Mouse (Mus musculus): ENCODE results near the gene St3gal6.

The St3gal6 gene

DNA sequence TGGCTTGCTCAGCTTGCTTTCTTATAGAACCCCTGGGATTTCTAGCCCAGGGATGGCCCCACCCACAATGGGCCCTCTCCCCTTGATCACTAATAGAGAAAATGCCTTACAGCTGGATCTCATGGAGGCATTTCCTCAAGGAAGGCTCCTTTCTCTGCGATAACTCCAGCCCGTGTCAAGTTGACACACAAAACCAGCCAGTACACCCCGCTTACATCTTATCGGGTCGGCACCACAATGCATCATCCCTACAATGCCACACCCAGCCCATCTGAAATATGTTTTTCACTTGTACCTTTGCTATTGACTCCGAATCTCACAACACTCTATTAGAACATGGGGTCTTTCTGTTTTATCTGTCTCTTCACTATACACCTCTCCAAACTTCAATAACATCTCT lies 3.6 kb downstream of the St3gal6 start:
- DNase-seq = no peak

DNA sequence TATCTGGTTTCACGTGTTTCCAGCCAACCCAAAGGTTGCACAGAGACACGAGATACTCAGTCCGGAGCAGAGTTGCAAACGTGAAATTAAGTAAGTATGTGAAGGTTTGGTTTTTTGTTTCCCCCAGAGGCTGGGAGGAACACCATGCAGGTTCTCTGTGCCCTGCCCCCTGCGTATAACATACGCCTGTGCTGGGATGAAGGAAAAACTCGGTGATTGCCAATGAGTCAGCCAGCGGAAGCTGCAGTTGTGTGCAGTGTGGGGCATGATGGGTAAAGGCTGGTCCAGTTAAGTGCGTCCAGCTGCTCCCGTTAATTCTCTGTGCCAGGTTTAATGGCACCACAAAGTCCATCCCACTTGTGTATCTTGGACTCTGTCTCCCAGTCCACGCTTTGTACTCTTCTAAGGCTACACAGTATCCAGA lies 4.4 kb downstream of the St3gal6 start:
- DNase-seq = no peak

GRCm38 (mm10) chr16:58516960-58517798 lies 6.9 kb downstream of the St3gal6 start:
- DNase-seq = no peak

DNA sequence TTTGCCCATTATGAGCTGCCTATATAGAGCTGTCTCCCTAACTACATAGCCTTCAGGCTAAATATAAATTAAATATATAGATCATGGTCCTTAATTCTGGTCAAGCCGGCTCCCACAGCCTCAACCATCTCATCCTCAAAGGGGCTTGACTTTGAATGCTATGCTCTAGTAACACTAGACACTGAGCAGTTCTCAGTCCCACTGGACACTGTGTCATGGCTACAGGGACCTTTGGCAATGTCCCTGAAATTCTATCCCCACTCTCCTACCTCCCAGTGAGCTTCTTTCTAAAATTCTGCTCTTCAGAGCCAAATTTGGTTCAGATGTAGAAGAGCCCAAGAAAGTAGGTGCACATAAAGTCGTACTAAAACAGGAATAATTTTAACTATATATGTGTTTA lies 7.9 kb downstream of the St3gal6 start:
- DNase-seq = no peak

- no peak for DNase-seq
Observed at GRCm38 (mm10) chr16:58514565-58514964, 9.5 kb downstream of the St3gal6 start.

DNA sequence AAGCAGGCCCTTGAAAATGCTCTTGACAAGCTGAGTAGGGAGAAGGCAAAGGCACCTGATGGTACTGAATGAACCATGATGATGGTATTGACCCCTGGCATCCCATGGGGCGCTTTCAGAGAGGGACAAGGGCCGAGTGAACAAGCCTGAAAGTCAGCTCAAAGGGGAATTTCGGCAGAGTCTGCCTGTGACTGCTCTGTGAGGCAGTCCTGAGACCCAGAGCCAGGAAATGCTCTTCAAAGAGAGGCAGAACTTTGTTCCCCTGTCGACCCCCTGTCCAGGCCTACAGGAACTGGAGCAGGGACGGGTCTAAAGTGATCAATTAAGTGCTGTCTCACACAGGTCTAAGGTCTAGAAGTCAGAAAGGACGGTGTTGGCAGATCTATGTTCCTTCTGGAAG lies 10.3 kb downstream of the St3gal6 start:
- DNase-seq = no peak

DNA sequence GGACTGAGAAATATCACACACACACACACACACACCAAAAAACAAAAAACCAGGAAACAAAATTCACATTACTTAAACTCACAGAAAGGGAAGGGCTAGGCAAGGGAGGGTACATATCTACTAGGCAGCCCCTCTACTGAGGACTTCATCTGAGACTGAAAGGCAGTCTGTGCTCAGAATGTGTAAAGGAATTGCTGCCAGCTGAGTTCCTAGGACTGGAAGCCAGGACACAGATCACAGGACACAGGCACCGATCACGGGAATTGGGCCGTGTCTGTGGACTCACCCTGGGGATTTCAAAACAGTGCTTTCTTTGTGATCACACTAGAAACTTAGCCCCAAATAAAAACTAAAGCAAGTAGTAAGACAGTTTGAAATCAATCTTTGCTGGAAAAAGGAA lies 11.2 kb downstream of the St3gal6 start:
- DNase-seq = peak in 1 of 2 experiments; percentile 20

GRCm38 (mm10) chr16:58512181-58512761 lies 11.8 kb downstream of the St3gal6 start:
- no peak for DNase-seq

- no peak for DNase-seq
Observed at GRCm38 (mm10) chr16:58504945-58505344, 19.1 kb downstream of the St3gal6 start.

GRCm38 (mm10) chr16:58502566-58502965 lies 21.5 kb downstream of the St3gal6 start:
- no peak for DNase-seq

DNA sequence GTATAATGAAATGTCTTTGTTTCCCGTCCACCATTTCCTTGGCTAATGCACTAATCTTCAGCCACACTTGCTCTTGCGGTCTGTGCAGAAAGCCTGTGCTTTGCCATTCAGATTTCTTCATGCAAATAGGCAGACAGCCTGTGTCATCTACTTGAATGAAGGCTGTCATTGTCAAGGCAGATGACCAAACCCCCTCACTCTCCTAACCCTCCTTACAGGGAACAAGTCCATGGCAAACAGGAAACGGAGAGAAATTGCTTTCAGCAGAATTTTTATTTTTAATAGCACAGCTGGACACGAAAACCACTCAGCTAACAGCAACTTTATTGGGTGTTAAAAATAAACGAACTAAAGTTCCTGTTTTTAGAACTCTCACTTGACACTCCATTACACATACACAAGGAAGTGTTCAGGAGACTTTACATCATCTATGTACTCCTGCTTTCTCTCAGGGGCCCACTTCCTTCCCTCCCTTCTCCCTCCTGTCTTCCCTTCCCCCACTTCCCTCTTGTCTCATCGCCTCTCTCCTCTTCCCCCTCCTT lies 22.2 kb downstream of the St3gal6 start:
- DNase-seq = no peak

GRCm38 (mm10) chr16:58499650-58500049 lies 24.4 kb downstream of the St3gal6 start:
- DNase-seq = no peak

GRCm38 (mm10) chr16:58499172-58499584 lies 24.9 kb downstream of the St3gal6 start:
- DNase-seq = no peak

GRCm38 (mm10) chr16:58497886-58498713 lies 25.9 kb downstream of the St3gal6 start:
- DNase-seq = no peak

DNA sequence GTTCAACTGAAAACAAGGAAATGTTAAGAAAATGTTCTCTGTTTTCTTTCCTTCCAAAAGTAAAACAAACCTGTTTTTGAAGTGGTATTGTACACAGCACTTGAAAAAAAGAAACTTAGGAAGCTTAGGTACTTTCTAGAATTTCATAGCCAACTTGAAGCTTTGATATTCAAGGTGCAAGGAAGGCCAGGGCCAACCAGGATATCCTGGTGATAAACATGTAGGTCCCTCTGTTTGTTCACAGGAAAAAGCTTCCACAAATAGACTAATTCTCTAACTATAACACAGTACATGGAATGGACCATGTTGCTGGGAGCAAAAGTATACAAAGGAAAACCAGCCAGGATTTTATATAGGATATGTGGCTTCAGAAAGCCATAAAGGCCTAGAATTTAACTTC lies 27.3 kb downstream of the St3gal6 start:
- DNase-seq = no peak

GRCm38 (mm10) chr16:58487861-58488260 lies 36.2 kb downstream of the St3gal6 start:
- DNase-seq = no peak

GRCm38 (mm10) chr16:58482296-58482695 lies 41.7 kb downstream of the St3gal6 start:
- DNase-seq = no peak

DNA sequence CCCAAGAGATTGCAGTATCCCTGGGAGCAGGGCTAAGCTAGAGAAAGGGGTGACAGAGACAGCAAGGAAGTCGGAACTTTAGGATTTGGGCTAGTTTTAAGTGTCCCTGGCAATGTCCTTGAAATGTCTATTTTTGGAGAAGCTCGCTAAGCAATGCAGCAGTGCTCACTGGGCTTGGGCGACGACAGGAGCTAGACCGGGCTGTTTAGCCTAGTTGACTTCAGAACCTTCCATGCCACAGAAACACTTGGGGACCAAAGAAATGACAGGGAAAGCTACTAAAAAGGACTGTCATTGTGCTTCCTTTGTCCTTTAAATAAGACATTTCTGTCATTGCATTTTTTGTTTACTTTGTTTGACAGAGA lies 42.2 kb downstream of the St3gal6 start:
- no peak for DNase-seq

DNA sequence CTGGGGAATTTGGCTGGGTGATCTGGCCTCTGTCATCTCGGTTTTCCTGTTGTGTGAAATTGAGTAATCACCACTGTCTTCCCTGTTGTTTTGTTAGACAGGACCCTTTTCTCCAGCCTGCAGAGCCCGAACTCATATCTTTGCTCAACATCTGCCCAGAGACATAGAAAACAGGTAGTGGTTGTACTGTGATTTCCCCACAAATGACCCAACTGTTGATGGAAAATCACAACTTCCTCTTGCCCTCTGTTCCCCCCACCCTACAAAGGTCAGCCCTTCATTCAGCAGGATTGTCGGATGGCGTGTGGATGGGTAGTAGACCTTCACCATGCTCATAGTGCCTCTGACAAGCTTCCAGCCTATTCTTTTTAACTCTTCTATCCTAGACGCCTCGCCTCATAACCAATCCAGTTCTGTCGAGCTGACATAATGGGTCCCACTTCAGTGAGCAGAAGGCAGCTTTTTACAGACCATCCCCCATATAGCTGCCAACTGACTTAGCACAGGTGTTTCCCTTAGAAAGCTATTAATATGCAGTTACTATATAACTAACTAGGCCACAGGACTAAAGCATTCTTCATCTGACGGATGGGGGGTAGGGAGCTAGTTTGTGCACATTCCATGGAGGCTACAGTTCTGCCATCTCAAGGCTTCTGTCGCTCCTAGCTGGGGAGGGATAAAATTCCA lies 42.7 kb downstream of the St3gal6 start:
- DNase-seq = no peak

- no peak for DNase-seq
Observed at GRCm38 (mm10) chr16:58479898-58480448, 44.1 kb downstream of the St3gal6 start.

- DNase-seq = no peak
Observed at GRCm38 (mm10) chr16:58476363-58476762, 47.7 kb downstream of the St3gal6 start.

DNA sequence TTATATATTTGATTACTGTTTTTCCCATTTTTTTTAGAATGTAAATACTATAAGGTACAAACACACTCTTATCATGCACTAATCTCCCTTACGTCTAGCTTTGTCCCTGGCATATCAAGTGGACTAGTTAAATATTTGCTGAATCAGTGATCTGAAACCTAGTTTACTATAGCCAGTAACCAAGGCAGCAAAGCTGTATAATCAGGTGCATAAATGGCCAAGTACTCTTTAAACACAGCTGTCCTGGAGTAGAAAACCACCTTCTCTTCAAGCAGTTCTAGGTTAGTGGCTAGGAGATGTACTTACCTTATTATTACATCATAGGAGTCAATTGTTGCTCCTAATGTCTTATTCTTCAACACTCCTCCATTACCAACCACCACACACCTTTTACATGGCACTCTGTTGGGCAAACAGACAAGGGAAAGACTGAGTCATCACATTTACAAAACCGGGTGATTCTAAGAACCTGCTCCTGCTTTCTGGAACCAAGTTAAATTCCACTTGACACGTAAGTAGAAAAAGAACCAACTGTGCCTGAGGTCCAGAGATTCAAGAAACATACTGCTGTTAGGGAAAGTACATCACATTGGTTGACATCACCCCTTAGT lies 48.4 kb downstream of the St3gal6 start:
- DNase-seq = no peak
